Mouse (Mus musculus) midbrain, embryonic 16.5 days (tissue): ENCODE results near the gene Leng9. TPM values are rescaled to one million over a fixed set of nuclear protein-coding genes. Genes with fewer than 3 reads are reported as not detected.
A peak's percentile ranks its signal among the peaks of the same experiment; 100 is the strongest.

Experiments used
- ATAC-seq: fragments of 200-750 bp; cut with Nextera tagmentation; 2 replicates; pipeline ENCODE4 v1.8.0; 2017; ENCODE audit warnings: moderate TSS enrichment
- H3K27ac ChIP-seq: fragments of 300-500 bp; sonication (generic); 2 replicates; pipeline ENCODE4 v1.5.1; 2014; ENCODE audit warnings: mild to moderate bottlenecking, low read length, mixed read lengths
- H3K27me3 ChIP-seq: fragments of 300-500 bp; sonication (generic); 2 replicates; pipeline ENCODE4 v1.6.1; 2014; ENCODE audit warnings: low read depth, low read length, mixed read lengths; ENCODE audit not compliant: control insufficient read depth, insufficient read depth
- H3K36me3 ChIP-seq: fragments of 300-500 bp; sonication (generic); 2 replicates; pipeline ENCODE4 v1.6.1; 2014; ENCODE audit warnings: mild to moderate bottlenecking, low read length, moderate library complexity, mixed read lengths; ENCODE audit not compliant: control insufficient read depth, insufficient read depth
- H3K4me1 ChIP-seq: fragments of 300-500 bp; sonication (generic); 2 replicates; pipeline ENCODE4 v1.6.1; 2014; ENCODE audit warnings: mild to moderate bottlenecking, low read length, mixed read lengths; ENCODE audit not compliant: control insufficient read depth, insufficient read depth
- H3K4me2 ChIP-seq: fragments of 300-500 bp; sonication (generic); 2 replicates; pipeline ENCODE4 v1.6.1; 2014; ENCODE audit warnings: mild to moderate bottlenecking, low read length, mixed read lengths
- H3K4me3 ChIP-seq: fragments of 300-500 bp; sonication (generic); 2 replicates; pipeline ENCODE4 v1.5.1; 2014; ENCODE audit warnings: low read depth, mild to moderate bottlenecking, low read length, moderate library complexity, mixed read lengths
- H3K9ac ChIP-seq: fragments of 300-500 bp; sonication (generic); 2 replicates; pipeline ENCODE4 v1.6.1; 2014; ENCODE audit warnings: low read depth, low read length, mixed read lengths
- H3K9me3 ChIP-seq: fragments of 300-500 bp; sonication (generic); replicated peaks from 2 replicates; pipeline ENCODE4 v1.6.1; 2014; ENCODE audit warnings: mild to moderate bottlenecking, low read length, mixed read lengths; ENCODE audit not compliant: control insufficient read depth, poor library complexity, severe bottlenecking
- WGBS: fragments of 180-500 bp; shearing (Covaris S2); extraction: QIAGEN DNeasy Blood & Tissue Kit; methylation state at CpG from one replicate; pipeline ENCODE4 v1.1.7; 2014; 5-methylcytosine and 5-hydroxymethylcytosine counted together
- polyA plus RNA-seq: library from polyadenylated mRNA; unstranded; fragments of >200 nt; fragmentation: Nextera tagmentation; extraction: Ambion mirVana; gene quantifications from 2 replicates; pipeline ENCODE4 v1.2.1, GENCODE M21; 2015

The Leng9 gene
- polyA plus RNA-seq, 1 experiment from 2014 or later: 5.3 TPM

- Histone ChIP-seq H3K4me1 (peaks cover 14% of the 10 kb centered on the region), H3K27me3 (peaks cover 10% of the 10 kb centered on the region), H3K4me2 (no peak overlapping the region), H3K36me3 (no peaks in the 10 kb centered on the region), H3K27ac (no peak overlapping the region), H3K4me3 (no peak overlapping the region), H3K9me3 (no peaks in the 10 kb centered on the region), H3K9ac (no peak overlapping the region)
- WGBS: 34% methylated on average over 4 of the region's 4 CpGs
- no peak for ATAC-seq
These were observed 4.8 kb upstream of the Leng9 start for GRCm38 (mm10) chr7:4154976-4155375.

- Histone ChIP-seq H3K9ac (no peak overlapping the region), H3K27ac (no peak overlapping the region), H3K4me3 (no peak overlapping the region), H3K9me3 (no peaks in the 10 kb centered on the region), H3K36me3 (no peaks in the 10 kb centered on the region), H3K4me1 (peaks cover 16% of the 10 kb centered on the region), H3K4me2 (no peak overlapping the region), H3K27me3 (peaks cover 10% of the 10 kb centered on the region)
- WGBS: 77% methylated on average over 5 of the region's 5 CpGs
- no peak for ATAC-seq
These were observed 4.2 kb upstream of the Leng9 start for GRCm38 (mm10) chr7:4154356-4154755.

GRCm38 (mm10) chr7:4151241-4151640 is 1.1 kb upstream of the Leng9 start:
- Histone ChIP-seq H3K9ac (peak overlapping the region; percentile 54; the same call in 1 of the 2 replicates), H3K4me2 (peak overlapping the region; percentile 100), H3K27me3 (peaks cover 10% of the 10 kb centered on the region), H3K27ac (no peak overlapping the region), H3K9me3 (no peaks in the 10 kb centered on the region), H3K4me3 (peak overlapping the region; percentile 82), H3K4me1 (peaks cover 25% of the 10 kb centered on the region), H3K36me3 (peaks cover 8% of the 10 kb centered on the region)
- 0 out of 2 replicates have a peak, but pooled peaks have one; percentile 5 for ATAC-seq
- 14% methylated on average over 22 of the region's 22 CpGs for WGBS

- WGBS: 3% methylated on average over 14 of the region's 14 CpGs
- ATAC-seq: peak; percentile 13; the same call in 1 of the 2 replicates
These were observed 642 bp upstream of the Leng9 start for GRCm38 (mm10) chr7:4150811-4151221.

DNA sequence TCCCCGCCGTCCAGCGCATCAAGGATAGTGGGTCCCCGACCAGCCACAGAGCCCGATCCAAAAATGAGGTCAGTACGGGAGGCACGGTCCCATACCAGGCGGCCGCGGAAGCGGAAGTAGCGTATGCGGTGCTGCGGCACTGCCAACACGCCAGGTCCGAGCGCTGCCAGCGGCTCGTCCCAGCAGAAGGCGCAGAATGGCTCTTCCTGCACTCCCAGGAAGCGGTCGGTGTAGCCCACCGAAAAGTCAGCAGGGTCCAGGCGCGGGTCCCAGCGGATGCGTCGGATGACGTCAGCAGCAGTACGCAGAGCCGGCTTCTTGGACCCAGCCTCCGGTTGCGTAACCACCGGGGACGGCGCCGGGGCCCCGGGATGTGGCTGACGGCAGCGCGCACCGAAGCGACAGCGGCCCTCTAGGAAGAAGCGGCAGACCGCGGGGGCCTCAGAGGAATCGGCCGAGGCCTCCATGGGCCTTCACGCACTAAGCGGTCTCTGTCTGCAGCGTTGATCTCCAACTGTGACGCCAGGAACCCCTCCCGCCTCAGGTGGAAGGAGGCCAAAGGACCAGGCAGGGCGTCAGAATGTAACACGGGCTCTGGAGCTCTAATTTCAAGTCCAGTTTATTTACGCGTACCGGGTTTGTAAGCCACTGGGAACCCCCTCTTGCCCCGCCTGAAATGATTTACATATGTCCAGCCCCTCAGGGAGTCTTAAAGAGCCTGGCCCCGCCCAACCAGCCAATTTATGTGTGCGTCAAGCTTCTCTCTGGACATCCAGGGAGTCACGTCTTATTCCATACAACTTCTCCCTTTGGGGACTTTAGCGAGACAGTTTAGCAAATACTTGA is 742 bp downstream of the Leng9 start:
- peaks cover 26% of the 10 kb centered on the region for H3K36me3 ChIP-seq
- peak overlapping the region; percentile 92 for H3K27ac ChIP-seq
- WGBS: under 1% methylated on average over 64 of the region's 64 CpGs
- H3K4me2 ChIP-seq: peak overlapping the region; percentile 100
- peaks cover 25% of the 10 kb centered on the region for H3K4me1 ChIP-seq
- H3K27me3 ChIP-seq: peaks cover 10% of the 10 kb centered on the region
- peak; percentile 76 for ATAC-seq
- peak overlapping the region; percentile 93 for H3K9ac ChIP-seq
- no peaks in the 10 kb centered on the region for H3K9me3 ChIP-seq
- H3K4me3 ChIP-seq: peak overlapping the region; percentile 82

More at GRCm38 (mm10) chr7:4150811-4151221, 642 bp upstream of the Leng9 start:
- peak overlapping the region; percentile 82 for H3K4me3 ChIP-seq
- H3K27me3 ChIP-seq: peaks cover 10% of the 10 kb centered on the region
- H3K27ac ChIP-seq: no peak overlapping the region
- peak overlapping the region; percentile 57 for H3K9ac ChIP-seq
- H3K4me2 ChIP-seq: peak overlapping the region; percentile 100
- H3K9me3 ChIP-seq: no peaks in the 10 kb centered on the region
- peaks cover 25% of the 10 kb centered on the region for H3K4me1 ChIP-seq
- peaks cover 12% of the 10 kb centered on the region for H3K36me3 ChIP-seq

GRCm38 (mm10) chr7:4148341-4149208 is 1.6 kb downstream of the Leng9 start:
- Histone ChIP-seq H3K9me3 (no peaks in the 10 kb centered on the region), H3K27ac (peak overlapping the region; percentile 92), H3K4me1 (peaks cover 25% of the 10 kb centered on the region), H3K27me3 (peaks cover 10% of the 10 kb centered on the region), H3K4me3 (peak overlapping the region; percentile 82), H3K4me2 (peak overlapping the region; percentile 100), H3K9ac (peak overlapping the region; percentile 93), H3K36me3 (peaks cover 34% of the 10 kb centered on the region)
- ATAC-seq: peak; percentile 34
- 27% methylated on average over 18 of the region's 18 CpGs for WGBS

- H3K27me3 ChIP-seq: peaks cover 10% of the 10 kb centered on the region
- 83% methylated on average over 4 of the region's 4 CpGs for WGBS
- H3K9ac ChIP-seq: peak overlapping the region; percentile 93; the same call in 1 of the 2 replicates
- H3K4me2 ChIP-seq: no peak overlapping the region
- no peaks in the 10 kb centered on the region for H3K9me3 ChIP-seq
- H3K4me3 ChIP-seq: no peak overlapping the region
- ATAC-seq: no peak
- H3K4me1 ChIP-seq: peaks cover 25% of the 10 kb centered on the region
- H3K27ac ChIP-seq: no peak overlapping the region
- H3K36me3 ChIP-seq: peaks cover 42% of the 10 kb centered on the region
These were observed 2.3 kb downstream of the Leng9 start for GRCm38 (mm10) chr7:4147836-4148235.

DNA sequence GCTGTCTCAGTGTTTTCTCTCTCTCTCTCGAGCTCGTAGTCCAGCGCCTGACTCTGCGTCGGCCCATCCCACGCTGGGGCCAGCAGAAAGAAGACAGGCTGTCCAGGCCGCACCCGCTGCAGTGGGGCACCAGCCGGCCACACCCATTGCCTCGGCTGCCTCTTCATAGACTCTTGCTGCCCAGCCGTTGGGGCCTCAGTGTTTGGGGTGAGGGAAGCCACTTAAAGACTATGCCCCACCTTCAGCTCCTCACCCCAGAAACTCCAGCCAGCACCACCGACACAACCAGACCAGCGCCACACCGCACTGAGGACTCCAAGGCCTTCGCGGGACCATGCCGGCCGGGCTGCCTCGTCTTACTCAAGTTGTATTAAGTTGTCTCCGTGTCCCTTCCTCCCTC is 2.8 kb downstream of the Leng9 start:
- Histone ChIP-seq H3K4me3 (no peak overlapping the region), H3K27me3 (peaks cover 7% of the 10 kb centered on the region), H3K9ac (no peak overlapping the region), H3K36me3 (peaks cover 46% of the 10 kb centered on the region), H3K4me2 (no peak overlapping the region), H3K4me1 (peaks cover 25% of the 10 kb centered on the region), H3K9me3 (no peaks in the 10 kb centered on the region), H3K27ac (no peak overlapping the region)
- WGBS: 93% methylated on average over 20 of the region's 20 CpGs
- ATAC-seq: no peak
